Mouse (Mus musculus) midbrain, postnatal 0 days (tissue): Measurements from ENCODE around the gene Ninj2. TPM values are rescaled to one million over a fixed set of nuclear protein-coding genes. Genes with fewer than 3 reads are reported as not detected.

Experiments used
- ATAC-seq: fragments of 200-750 bp; cut with Nextera tagmentation; 2 replicates; pipeline ENCODE4 v1.8.0; 2017; ENCODE audit warnings: moderate number of reproducible peaks, mild to moderate bottlenecking, moderate TSS enrichment, moderate library complexity; ENCODE audit not compliant: low FRiP score
- DNase-seq: peaks from one replicate; pipeline ENCODE4 v3.0.0-alpha.2; 2015; ENCODE audit warnings: low spot score
- H3K27ac ChIP-seq: fragments of 300-500 bp; sonication (generic); 2 replicates; pipeline ENCODE4 v1.5.1; 2014; ENCODE audit warnings: low read depth, mild to moderate bottlenecking, low read length, mixed read lengths
- H3K27me3 ChIP-seq: fragments of 300-500 bp; sonication (generic); 2 replicates; pipeline ENCODE4 v1.6.1; 2014; ENCODE audit warnings: low read length, control low read depth, mixed read lengths; ENCODE audit not compliant: insufficient read depth
- H3K36me3 ChIP-seq: fragments of 300-500 bp; sonication (generic); 2 replicates; pipeline ENCODE4 v1.6.1; 2014; ENCODE audit warnings: low read length, control low read depth, mixed read lengths; ENCODE audit not compliant: insufficient read depth
- H3K4me1 ChIP-seq: fragments of 300-500 bp; sonication (generic); 2 replicates; pipeline ENCODE4 v1.6.1; 2014; ENCODE audit warnings: mild to moderate bottlenecking, control low read depth, antibody characterized with exemption, low read length, mixed read lengths; ENCODE audit not compliant: insufficient read depth
- H3K4me2 ChIP-seq: fragments of 300-500 bp; sonication (generic); 2 replicates; pipeline ENCODE4 v1.6.1; 2014; ENCODE audit warnings: low read depth, mild to moderate bottlenecking, low read length, mixed read lengths; ENCODE audit not compliant: poor library complexity, severe bottlenecking
- H3K4me3 ChIP-seq: fragments of 300-500 bp; sonication (generic); 2 replicates; pipeline ENCODE4 v1.5.1; 2014; ENCODE audit warnings: low read depth, mild to moderate bottlenecking, low read length, moderate library complexity
- H3K9ac ChIP-seq: fragments of 300-500 bp; sonication (generic); replicated peaks from 2 replicates; pipeline ENCODE4 v1.6.1; 2014; ENCODE audit warnings: mild to moderate bottlenecking, low read length, moderate library complexity, mixed read lengths; ENCODE audit not compliant: poor library complexity, severe bottlenecking
- H3K9me3 ChIP-seq: fragments of 300-500 bp; sonication (generic); 2 replicates; pipeline ENCODE4 v1.6.1; 2016; ENCODE audit warnings: low read length, control low read depth
- CTCF ChIP-seq: IDR thresholded peaks from 2 replicates; pipeline ENCODE4 v1.5.1; 2016; ENCODE audit warnings: antibody characterized with exemption, mild to moderate bottlenecking
- WGBS: fragments of 180-500 bp; shearing (Covaris S2); extraction: QIAGEN DNeasy Blood & Tissue Kit; methylation state at CpG from one replicate; pipeline ENCODE4 v1.1.7; 2014; 5-methylcytosine and 5-hydroxymethylcytosine counted together
- polyA plus RNA-seq: library from polyadenylated mRNA; unstranded; fragments of >200 nt; fragmentation: Nextera tagmentation; extraction: Ambion mirVana; gene quantifications from 2 replicates; pipeline ENCODE4 v1.2.1, GENCODE M21; 2015
- total RNA-seq: library from RNA; depleted of rRNA; stranded (reverse); fragments of >200 nt; gene quantifications from 2 replicates; pipeline ENCODE4 v1.2.3, GENCODE M21; 2014

The Ninj2 gene
- total and polyA plus RNA-seq, 2 experiments from 2014 or later: not detected

DNA sequence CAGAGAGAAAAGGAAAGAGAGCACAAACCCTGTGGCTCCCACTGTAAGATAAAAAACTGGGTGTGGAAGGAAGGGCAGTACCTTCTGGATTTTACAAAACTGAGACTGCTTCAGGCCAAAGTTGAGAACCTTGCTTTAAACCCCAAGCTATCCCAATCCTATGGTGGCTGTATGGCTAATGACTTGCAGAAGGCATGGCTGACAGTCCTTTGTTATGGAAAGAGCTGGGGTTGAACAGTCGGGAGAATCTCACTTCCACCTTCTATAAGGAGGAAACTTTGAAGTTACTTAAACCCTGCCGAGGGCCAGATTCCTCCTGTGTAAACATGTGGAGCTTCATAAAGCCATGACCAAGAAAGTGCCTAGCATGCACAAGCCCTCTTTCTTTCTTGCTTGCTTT is 28.5 kb upstream of the Ninj2 start:
- Histone ChIP-seq H3K27me3 (no peaks in the 10 kb centered on the region), H3K27ac (no peak overlapping the region), H3K9ac (no peak overlapping the region), H3K4me3 (no peak overlapping the region), H3K4me2 (no peak overlapping the region), H3K36me3 (no peaks in the 10 kb centered on the region), H3K4me1 (no peaks in the 10 kb centered on the region), H3K9me3 (no peaks in the 10 kb centered on the region)
- no peak for TF ChIP-seq CTCF
- no peak for ATAC-seq
- DNase-seq: no peak
- 32% methylated on average over 2 of the region's 2 CpGs for WGBS

DNA sequence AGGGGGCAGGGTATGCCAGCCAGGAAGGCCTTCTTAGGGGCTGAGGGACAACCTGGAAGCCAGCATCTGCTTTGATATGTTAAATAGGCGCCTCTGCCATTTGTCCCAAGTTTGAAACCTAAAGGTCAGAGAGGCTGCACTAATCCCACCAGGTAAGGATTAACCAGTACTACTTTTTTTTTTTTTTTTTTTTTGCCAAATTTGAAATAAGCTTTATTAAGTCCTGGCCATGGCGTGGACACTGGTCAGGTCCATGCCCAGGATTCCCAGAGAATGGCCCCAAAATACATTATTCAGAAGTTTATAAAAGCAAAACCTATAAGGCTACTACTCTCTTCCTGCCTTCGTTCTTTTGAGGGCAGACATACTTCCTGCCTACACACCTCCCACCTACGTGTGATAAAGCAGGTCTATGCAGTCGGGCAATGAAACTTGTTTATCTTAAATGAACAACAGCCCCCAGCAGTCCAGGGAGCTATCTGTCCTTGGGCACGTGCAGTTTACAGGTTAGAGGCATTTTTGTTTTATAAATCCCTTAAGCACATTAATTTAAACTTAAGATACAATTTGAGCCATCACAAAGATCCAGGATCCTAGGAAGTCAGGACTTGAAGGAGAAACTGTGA is 27.5 kb upstream of the Ninj2 start:
- ATAC-seq (no peak), DNase-seq (no peak)
- Histone ChIP-seq H3K4me1 (no peaks in the 10 kb centered on the region), H3K36me3 (no peaks in the 10 kb centered on the region), H3K4me3 (no peak overlapping the region), H3K9ac (no peak overlapping the region), H3K27ac (no peak overlapping the region), H3K27me3 (no peaks in the 10 kb centered on the region), H3K4me2 (no peak overlapping the region), H3K9me3 (no peaks in the 10 kb centered on the region)
- 80% methylated on average over 6 of the region's 6 CpGs for WGBS
- no peak for TF ChIP-seq CTCF

DNA sequence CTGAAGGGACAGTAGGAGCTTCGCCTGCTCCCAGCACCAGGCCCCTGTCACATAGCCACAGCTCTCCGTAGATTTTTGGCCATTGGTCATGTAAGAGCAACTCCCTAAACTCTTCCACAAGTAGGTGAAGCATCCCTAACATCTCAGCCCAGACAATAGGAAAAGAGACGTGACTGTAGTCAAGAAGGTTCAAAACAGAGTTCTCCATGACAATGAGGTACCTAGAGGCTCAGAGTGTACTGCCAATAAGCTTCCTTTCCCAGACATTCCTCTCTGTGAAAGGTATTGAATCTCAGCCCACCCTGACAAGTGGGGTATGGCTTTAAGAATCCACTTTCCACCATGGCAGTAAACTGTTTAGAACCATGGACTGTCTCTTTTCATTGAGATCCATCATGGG is 23.6 kb upstream of the Ninj2 start:
- Histone ChIP-seq H3K9ac (no peak overlapping the region), H3K4me3 (no peak overlapping the region), H3K27ac (no peak overlapping the region), H3K27me3 (no peaks in the 10 kb centered on the region), H3K9me3 (no peaks in the 10 kb centered on the region), H3K4me2 (no peak overlapping the region), H3K4me1 (no peaks in the 10 kb centered on the region), H3K36me3 (no peaks in the 10 kb centered on the region)
- WGBS: 91% methylated on average over 3 of the region's 3 CpGs
- ATAC-seq: no peak
- DNase-seq: no peak
- TF ChIP-seq CTCF: no peak

DNA sequence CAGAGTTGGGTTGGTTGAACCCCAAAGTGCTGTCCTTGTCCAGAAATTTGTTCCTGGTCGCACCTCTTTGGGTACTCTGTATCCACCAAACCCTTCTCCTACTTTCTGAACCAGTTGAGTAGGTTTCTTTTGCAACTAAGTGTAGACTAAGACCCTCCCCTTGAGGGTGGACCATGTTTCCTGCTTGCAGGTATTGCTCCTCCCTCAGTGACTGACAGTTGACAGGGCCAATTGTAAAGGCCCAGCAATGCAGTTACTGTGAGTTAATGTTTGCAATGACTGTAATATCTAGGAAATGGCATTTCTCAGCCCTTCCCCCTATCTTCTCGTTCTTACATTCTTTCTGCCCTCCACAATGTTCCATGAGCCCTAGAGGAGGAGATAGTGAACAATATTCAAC is 20.5 kb upstream of the Ninj2 start:
- TF ChIP-seq CTCF: no peak
- Histone ChIP-seq H3K4me3 (no peak overlapping the region), H3K9ac (no peak overlapping the region), H3K27ac (no peak overlapping the region), H3K4me1 (no peaks in the 10 kb centered on the region), H3K36me3 (no peaks in the 10 kb centered on the region), H3K4me2 (no peak overlapping the region), H3K9me3 (no peaks in the 10 kb centered on the region), H3K27me3 (no peaks in the 10 kb centered on the region)
- WGBS: 82% methylated on average over 2 of the region's 2 CpGs
- DNase-seq (no peak), ATAC-seq (no peak)

DNA sequence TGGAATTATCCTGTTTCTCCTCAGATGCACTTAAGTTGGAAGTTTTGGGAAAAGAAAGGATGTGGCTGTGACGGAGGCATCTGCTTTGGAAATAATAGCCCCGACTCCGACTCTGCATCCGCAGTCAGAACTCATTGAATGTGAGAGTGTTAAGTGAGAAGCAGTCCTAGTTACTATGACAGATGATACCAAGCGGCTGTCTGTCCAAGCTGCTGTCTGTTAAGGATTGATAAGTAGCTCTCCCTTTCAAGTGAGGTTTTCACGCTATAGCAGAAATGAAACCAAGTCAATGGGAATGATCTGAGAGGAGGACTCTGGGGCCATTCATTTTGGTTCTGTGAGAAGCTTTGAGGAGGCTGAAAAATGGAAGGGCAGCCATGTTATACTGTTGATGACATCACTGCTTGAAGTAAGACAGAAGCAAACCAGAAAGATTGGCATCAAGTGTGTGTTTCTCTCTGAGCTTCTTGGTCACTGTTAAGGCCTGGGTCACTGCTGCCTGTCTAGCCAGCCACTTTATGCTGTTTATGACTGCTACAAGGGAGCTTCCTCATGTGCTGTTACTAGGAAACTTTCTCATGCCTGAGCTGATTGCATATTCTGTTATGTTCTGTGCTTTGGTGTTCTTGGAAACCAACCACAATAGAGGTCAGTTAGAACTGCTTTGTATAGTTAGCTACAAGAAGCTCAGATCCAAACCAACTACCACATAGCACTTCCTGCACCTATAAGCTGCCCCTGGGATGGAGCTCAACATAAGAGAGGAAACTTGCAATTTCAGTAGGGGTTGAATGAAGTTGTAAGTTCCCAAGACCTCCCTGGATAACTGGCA is 16.3 kb upstream of the Ninj2 start:
- H3K4me2 ChIP-seq: no peak overlapping the region
- no peaks in the 10 kb centered on the region for H3K9me3 ChIP-seq
- no peak for TF ChIP-seq CTCF
- no peaks in the 10 kb centered on the region for H3K27me3 ChIP-seq
- ATAC-seq: no peak
- no peak overlapping the region for H3K27ac ChIP-seq
- no peaks in the 10 kb centered on the region for H3K4me1 ChIP-seq
- no peak for DNase-seq
- H3K4me3 ChIP-seq: no peak overlapping the region
- H3K36me3 ChIP-seq: no peaks in the 10 kb centered on the region
- no peak overlapping the region for H3K9ac ChIP-seq
- WGBS: 89% methylated on average over 6 of the region's 6 CpGs

DNA sequence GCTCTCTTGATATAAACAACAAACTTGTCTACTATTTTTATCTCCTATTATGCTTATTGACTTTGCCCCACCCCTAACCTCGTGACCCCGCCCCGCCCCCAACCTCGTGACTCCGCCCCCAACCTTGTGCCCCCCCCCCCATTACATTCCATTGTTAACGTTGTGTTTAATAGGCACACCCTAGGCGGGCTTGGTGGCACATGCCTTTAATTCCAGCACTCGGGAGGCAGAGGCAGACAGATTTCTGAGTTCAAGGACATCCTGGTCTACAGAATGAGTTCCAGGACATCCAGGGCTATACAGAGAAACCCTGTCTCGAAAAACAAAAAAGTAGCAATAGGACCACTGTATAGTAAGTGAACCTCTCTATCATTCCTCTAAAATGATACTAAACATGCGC is 13.6 kb upstream of the Ninj2 start:
- 83% methylated on average over 10 of the region's 10 CpGs for WGBS
- Histone ChIP-seq H3K4me3 (no peak overlapping the region), H3K36me3 (no peaks in the 10 kb centered on the region), H3K27me3 (no peaks in the 10 kb centered on the region), H3K9ac (no peak overlapping the region), H3K4me2 (no peak overlapping the region), H3K27ac (no peak overlapping the region), H3K9me3 (no peaks in the 10 kb centered on the region), H3K4me1 (no peaks in the 10 kb centered on the region)
- no peak for DNase-seq
- ATAC-seq: no peak
- TF ChIP-seq CTCF: no peak
